Mouse (Mus musculus) neural tube, embryonic 11.5 days (tissue): ENCODE results near the gene Sfxn1. TPM values are rescaled to one million over a fixed set of nuclear protein-coding genes. Genes with fewer than 3 reads are reported as not detected.

Experiments
- ATAC-seq: fragments of 200-750 bp; cut with Nextera tagmentation; 2 replicates; pipeline ENCODE4 v1.8.0; 2017; ENCODE audit warnings: moderate number of reproducible peaks, mild to moderate bottlenecking, moderate TSS enrichment, moderate library complexity; ENCODE audit not compliant: insufficient read depth, low FRiP score, low TSS enrichment
- DNase-seq: peaks from one replicate; pipeline ENCODE4 v3.0.0-alpha.2; 2015; ENCODE audit warnings: low spot score
- H3K27ac ChIP-seq: fragments of 300-500 bp; sonication (generic); 2 replicates; pipeline ENCODE4 v1.5.1; 2014; ENCODE audit warnings: low read depth, mild to moderate bottlenecking, low read length
- H3K27me3 ChIP-seq: fragments of 300-500 bp; sonication (generic); 2 replicates; pipeline ENCODE4 v1.6.1; 2014; ENCODE audit warnings: mild to moderate bottlenecking, low read length, mixed read lengths; ENCODE audit not compliant: control insufficient read depth, insufficient read depth
- H3K36me3 ChIP-seq: fragments of 300-500 bp; sonication (generic); 2 replicates; pipeline ENCODE4 v1.6.1; 2014; ENCODE audit warnings: mild to moderate bottlenecking, low read length, moderate library complexity, mixed read lengths; ENCODE audit not compliant: control insufficient read depth, insufficient read depth
- H3K4me1 ChIP-seq: fragments of 300-500 bp; sonication (generic); 2 replicates; pipeline ENCODE4 v1.6.1; 2014; ENCODE audit warnings: low read length, mixed read lengths; ENCODE audit not compliant: control insufficient read depth, insufficient read depth
- H3K4me2 ChIP-seq: fragments of 300-500 bp; sonication (generic); 2 replicates; pipeline ENCODE4 v1.6.1; 2014; ENCODE audit warnings: low read depth, mild to moderate bottlenecking, moderate library complexity
- H3K4me3 ChIP-seq: fragments of 300-500 bp; sonication (generic); 2 replicates; pipeline ENCODE4 v1.5.1; 2014; ENCODE audit warnings: low read depth, low read length
- H3K9ac ChIP-seq: fragments of 300-500 bp; sonication (generic); 2 replicates; pipeline ENCODE4 v1.6.1; 2014; ENCODE audit warnings: mild to moderate bottlenecking, low read length
- H3K9me3 ChIP-seq: fragments of 300-500 bp; sonication (generic); 2 replicates; pipeline ENCODE4 v1.6.1; 2016; ENCODE audit warnings: low read length; ENCODE audit not compliant: control insufficient read depth
- WGBS: fragments of 180-500 bp; shearing (Covaris S2); extraction: QIAGEN DNeasy Blood & Tissue Kit; methylation state at CpG from one replicate; pipeline ENCODE4 v1.1.7; 2014; 5-methylcytosine and 5-hydroxymethylcytosine counted together
- polyA plus RNA-seq: library from polyadenylated mRNA; unstranded; fragments of >200 nt; fragmentation: Nextera tagmentation; extraction: Ambion mirVana; gene quantifications from 2 replicates; pipeline ENCODE4 v1.2.1, GENCODE M21; 2014

Gene Sfxn1
- polyA plus RNA-seq, 1 experiment from 2014 or later = 83.0 TPM

DNA sequence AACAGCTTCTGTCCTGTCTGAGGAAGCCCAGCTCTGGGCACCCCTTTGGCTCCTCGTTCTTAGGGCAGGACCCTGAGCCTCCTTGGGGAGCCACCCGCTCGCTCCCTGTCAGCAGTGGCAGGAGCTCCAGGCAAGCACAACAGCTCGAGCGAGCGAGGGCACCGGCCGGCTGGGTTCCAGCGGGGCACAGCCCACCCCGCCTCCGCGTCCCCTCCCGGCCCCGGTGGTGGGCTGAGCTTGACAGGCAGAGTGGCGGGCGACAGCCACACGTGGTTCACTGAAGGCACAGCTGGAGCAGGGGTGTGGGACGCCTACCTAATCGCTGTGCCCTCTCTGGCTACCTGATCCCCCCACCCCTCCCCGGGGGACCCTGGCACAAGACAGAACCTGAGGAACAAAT is 16.7 kb upstream of the Sfxn1 start:
- ATAC-seq = no peak
- Histone ChIP-seq H3K4me2 (peak overlapping the region; percentile 100), H3K4me3 (peak overlapping the region; percentile 47), H3K27me3 (peaks cover 11% of the 10 kb centered on the region), H3K9ac (no peak overlapping the region; the same call in 1 of the 2 replicates), H3K9me3 (no peaks in the 10 kb centered on the region), H3K36me3 (no peaks in the 10 kb centered on the region), H3K27ac (no peak overlapping the region), H3K4me1 (peaks cover 3% of the 10 kb centered on the region; the same call in 1 of the 2 replicates)
- peak; percentile 35 for DNase-seq
- WGBS = 3% methylated on average over 18 of the region's 20 CpGs

DNA sequence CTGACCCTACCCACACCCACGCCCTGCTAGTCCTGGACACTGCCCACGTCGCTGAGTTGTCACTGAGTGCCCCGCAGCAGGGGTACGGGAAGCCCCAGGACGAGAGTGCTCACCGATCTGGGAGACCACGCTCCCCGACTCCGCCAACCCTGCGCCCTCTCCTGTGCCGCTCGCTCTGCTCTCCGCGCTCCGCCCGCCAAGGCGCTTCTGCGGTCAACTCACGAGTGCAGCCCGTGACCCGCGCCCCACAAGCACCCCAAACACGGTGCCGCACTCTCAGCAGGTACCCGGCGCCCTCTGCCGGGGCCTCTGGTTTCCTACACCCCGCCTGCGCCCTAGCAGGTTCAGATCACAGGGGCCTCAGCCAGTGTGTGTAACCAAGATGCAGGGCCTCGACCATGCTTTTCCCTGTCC is 16.2 kb upstream of the Sfxn1 start, which contains the start of gene Drd1:
Gene Drd1, minus strand, starts transcription at position 258 of the 414 bp plus-strand sequence.
- H3K36me3 ChIP-seq = no peaks in the 10 kb centered on the region
- peak within 1 kb of the TSS; percentile 47 for H3K4me3 ChIP-seq
- under 1% methylated on average over 31 of the region's 31 CpGs for WGBS
- peak; percentile 81 for DNase-seq
- H3K9me3 ChIP-seq = no peaks in the 10 kb centered on the region
- peaks cover 11% of the 10 kb centered on the region for H3K27me3 ChIP-seq
- H3K27ac ChIP-seq = no peak within 1 kb of the TSS
- H3K4me1 ChIP-seq = peaks cover 3% of the 10 kb centered on the region; the same call in 1 of the 2 replicates
- peak within 1 kb of the TSS; percentile 54 for H3K9ac ChIP-seq
- no peak; the same call in 1 of the 2 replicates for ATAC-seq
- H3K4me2 ChIP-seq = peak within 1 kb of the TSS; percentile 100

DNA sequence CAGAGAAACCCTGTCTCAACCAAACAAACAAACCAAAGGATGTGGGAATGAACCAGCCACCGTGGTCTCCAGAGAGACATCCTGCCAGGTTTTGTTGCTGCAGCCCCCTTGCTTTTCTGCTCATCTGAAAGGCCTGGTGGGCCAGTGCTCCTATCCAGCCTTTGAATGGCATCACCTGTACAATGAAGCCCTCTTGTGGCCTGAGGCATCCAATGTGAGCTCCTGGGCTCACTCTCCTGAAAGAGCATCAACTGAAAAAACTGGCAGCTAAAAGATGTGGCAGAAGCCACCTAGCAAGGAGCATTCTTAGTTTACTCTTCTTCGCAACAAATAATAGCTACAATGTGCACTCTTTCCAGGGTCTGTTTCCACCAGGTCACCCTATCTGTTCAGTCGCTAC is 9.6 kb upstream of the Sfxn1 start:
- no peaks in the 10 kb centered on the region for H3K4me1 ChIP-seq
- DNase-seq (no peak), ATAC-seq (no peak)
- H3K27me3 ChIP-seq = no peaks in the 10 kb centered on the region
- no peak overlapping the region for H3K9ac ChIP-seq
- no peak overlapping the region for H3K4me2 ChIP-seq
- no peaks in the 10 kb centered on the region for H3K36me3 ChIP-seq
- no peak overlapping the region for H3K27ac ChIP-seq
- no peak overlapping the region for H3K4me3 ChIP-seq
- WGBS = 91% methylated on average over 3 of the region's 3 CpGs
- H3K9me3 ChIP-seq = no peaks in the 10 kb centered on the region

DNA sequence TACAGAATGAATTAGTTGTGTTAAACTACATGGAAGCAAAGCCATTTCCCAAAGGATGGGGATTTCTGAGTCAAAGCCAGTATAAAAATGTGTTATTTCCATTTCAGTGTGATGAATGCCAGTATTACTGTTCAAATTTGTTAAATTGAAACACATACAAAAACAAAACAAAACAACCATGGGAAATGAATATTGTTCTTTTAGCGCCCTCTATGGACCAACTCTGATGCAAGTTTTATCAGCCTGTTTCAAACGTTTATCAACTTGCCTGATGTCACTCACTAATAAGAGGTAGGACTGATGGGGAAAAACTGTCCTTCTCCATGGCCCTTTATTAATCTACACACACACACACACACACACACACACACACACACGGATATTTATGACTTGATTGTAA is 8.4 kb upstream of the Sfxn1 start:
- no peak overlapping the region for H3K4me2 ChIP-seq
- no peaks in the 10 kb centered on the region for H3K9me3 ChIP-seq
- DNase-seq (no peak), ATAC-seq (no peak)
- H3K27ac ChIP-seq = no peak overlapping the region
- H3K27me3 ChIP-seq = no peaks in the 10 kb centered on the region
- H3K36me3 ChIP-seq = no peaks in the 10 kb centered on the region
- no peak overlapping the region for H3K9ac ChIP-seq
- H3K4me1 ChIP-seq = no peaks in the 10 kb centered on the region
- 3% methylated on average over 3 of the region's 3 CpGs for WGBS
- H3K4me3 ChIP-seq = no peak overlapping the region

DNA sequence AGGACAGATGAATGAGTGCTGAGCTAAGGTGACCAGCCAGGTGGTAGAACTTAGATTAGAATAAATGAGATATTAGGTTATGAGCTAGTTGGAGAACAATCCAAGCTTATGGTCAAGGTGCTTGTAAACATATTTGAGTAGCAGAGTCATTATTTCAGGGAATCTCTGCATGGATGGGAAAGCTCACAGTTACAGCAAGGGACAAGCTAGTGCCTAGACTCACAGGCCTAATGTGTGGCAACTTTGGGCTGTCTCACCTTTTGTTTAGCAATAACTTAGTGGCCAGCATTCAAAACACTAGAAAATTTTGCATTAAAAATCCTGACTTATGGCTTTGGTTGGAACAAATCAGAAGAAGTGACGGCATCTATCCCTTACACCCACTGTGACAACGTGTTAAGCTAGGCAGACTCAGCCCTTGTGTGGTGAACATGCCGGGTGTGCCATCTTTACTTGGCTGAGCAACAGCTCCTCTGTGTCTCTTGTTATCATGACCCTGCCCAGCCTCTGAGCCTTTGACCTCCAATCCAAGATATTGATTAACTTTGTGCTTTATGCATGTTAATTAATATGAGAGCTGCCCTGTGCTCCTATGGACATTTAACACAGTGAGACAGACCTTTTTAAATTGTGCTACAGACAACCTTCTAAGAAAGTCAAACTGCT is 5.5 kb upstream of the Sfxn1 start:
- ATAC-seq (no peak), DNase-seq (no peak)
- WGBS = 77% methylated on average over 3 of the region's 3 CpGs
- Histone ChIP-seq H3K27ac (no peak overlapping the region), H3K4me3 (no peak overlapping the region), H3K9me3 (no peaks in the 10 kb centered on the region), H3K27me3 (no peaks in the 10 kb centered on the region), H3K9ac (no peak overlapping the region), H3K4me2 (no peak overlapping the region), H3K36me3 (no peaks in the 10 kb centered on the region), H3K4me1 (no peaks in the 10 kb centered on the region)

DNA sequence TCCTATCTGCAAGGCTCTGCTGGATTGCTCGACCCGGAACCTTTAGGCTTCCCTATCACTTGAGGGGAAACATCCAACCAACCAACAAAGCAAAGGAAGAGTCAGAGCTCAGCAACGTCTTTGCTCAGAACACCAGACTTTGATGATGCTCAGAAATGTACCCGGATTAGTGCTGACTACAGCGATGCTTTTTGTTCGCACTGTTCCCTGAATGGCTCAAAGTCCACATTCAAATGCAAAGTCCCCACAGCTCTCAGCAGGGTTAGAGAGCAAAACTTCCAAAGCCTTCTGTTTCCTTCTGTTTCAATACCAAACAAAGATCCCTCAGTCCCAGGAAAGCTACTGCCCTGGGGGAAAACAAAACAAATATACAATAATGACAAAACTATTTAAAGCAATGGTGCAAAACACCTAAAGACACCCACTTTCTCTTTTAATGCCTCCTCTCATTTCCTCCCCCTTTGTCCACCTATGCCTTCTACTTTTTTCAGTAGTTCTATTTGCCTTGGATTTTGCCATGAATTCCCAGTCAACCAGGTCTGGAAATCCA is 4.0 kb upstream of the Sfxn1 start:
- Histone ChIP-seq H3K9me3 (no peaks in the 10 kb centered on the region), H3K27ac (no peak overlapping the region), H3K36me3 (no peaks in the 10 kb centered on the region), H3K27me3 (no peaks in the 10 kb centered on the region), H3K9ac (no peak overlapping the region), H3K4me2 (no peak overlapping the region), H3K4me1 (no peaks in the 10 kb centered on the region; the same call in 1 of the 2 replicates), H3K4me3 (no peak overlapping the region)
- DNase-seq (no peak), ATAC-seq (no peak)
- WGBS = 24% methylated on average over 6 of the region's 6 CpGs

DNA sequence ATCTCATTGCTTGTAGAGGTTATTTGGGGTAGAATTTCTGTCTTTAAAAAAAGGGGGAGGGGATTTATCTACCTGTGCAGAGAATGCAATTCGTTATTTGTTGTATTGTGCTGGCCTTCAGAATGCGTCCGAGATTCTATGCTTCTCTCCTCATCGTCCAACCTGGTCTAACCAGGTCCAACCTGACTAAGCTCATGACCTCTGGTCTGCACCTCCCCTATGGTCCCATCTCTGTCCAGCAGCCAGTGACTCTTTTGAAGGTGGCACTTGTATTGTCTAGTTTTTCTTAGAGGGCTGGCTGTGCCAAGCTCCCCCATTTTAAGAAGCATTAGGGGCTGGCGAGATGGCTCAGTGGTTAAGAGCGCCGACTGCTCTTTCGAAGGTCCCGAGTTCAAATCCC is 658 bp upstream of the Sfxn1 start:
- H3K4me3 ChIP-seq = no peak overlapping the region
- H3K4me2 ChIP-seq = no peak overlapping the region
- DNase-seq (no peak), ATAC-seq (no peak)
- no peak overlapping the region for H3K27ac ChIP-seq
- H3K9me3 ChIP-seq = no peaks in the 10 kb centered on the region
- peaks cover 4% of the 10 kb centered on the region; the same call in 1 of the 2 replicates for H3K4me1 ChIP-seq
- no peak overlapping the region for H3K9ac ChIP-seq
- H3K27me3 ChIP-seq = no peaks in the 10 kb centered on the region
- WGBS = 91% methylated on average over 9 of the region's 9 CpGs
- no peaks in the 10 kb centered on the region for H3K36me3 ChIP-seq

DNA sequence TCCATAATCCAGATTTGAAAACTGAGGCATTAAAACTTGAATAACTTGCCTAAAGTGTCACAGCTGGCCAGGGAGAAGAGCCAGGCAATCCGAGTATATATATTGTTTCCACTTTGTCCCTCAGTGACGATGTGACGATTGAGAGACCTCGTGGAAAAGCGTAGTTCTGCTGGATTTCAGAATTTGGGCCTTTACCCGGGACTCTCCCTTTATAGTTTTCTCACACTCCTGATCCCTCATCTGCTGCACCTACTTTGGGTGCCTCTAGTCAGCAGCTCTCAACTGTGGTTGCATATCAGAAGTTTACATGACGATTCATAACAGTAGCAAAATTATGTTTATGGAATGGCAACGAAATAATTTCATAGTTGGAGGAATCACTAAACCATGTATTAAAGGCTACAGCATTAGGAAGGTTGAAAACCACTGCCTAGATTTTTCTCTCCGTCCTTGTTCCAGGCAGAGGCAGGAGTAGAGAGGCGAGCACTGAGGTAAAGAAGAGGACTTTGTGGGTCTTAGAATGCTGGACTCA is 923 bp downstream of the Sfxn1 start:
- WGBS = 38% methylated on average over 10 of the region's 10 CpGs

DNA sequence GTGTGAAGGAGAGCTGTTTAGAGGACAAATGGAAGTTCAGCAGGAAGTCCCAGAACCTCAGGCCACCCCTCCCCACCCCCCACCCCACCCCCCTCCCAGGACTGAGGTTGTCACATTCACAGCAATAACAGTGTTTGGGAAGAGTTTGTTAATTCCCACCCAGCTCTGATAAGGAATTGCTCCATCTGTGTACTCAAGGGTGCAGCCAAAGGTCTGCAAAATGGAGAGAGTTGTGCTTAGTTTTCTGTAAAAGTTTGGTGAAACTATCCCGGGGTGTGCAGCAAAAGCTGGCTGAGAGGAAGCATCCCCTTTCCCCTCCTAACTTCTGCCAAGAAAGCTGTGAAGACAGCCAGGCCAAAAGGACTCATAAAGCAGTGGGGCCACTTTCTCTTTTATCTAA is 1.4 kb downstream of the Sfxn1 start:
- no peaks in the 10 kb centered on the region for H3K9me3 ChIP-seq
- no peaks in the 10 kb centered on the region for H3K36me3 ChIP-seq
- 69% methylated on average over 1 of the region's 1 CpGs for WGBS
- H3K4me1 ChIP-seq = peaks cover 4% of the 10 kb centered on the region; the same call in 1 of the 2 replicates
- no peak overlapping the region for H3K27ac ChIP-seq
- peak overlapping the region; percentile 68 for H3K4me2 ChIP-seq
- peak overlapping the region; percentile 68 for H3K4me3 ChIP-seq
- H3K27me3 ChIP-seq = no peaks in the 10 kb centered on the region
- ATAC-seq = no peak
- no peak for DNase-seq
- no peak overlapping the region for H3K9ac ChIP-seq

More for the DNA sequence above, 923 bp downstream of the Sfxn1 start:
- Histone ChIP-seq H3K27ac (no peak overlapping the region), H3K27me3 (no peaks in the 10 kb centered on the region), H3K4me3 (peak overlapping the region; percentile 68), H3K4me1 (peaks cover 4% of the 10 kb centered on the region; the same call in 1 of the 2 replicates), H3K9ac (peak overlapping the region; percentile 90), H3K4me2 (peak overlapping the region; percentile 68), H3K9me3 (no peaks in the 10 kb centered on the region), H3K36me3 (no peaks in the 10 kb centered on the region)
- DNase-seq (no peak), ATAC-seq (no peak)
